Mouse (Mus musculus) megakaryocyte, embryonic 14.5 days (primary cell): Measurements from ENCODE around the gene E2f8.

Experiments used
- FLI1 ChIP-seq: IDR thresholded peaks from 2 replicates; pipeline ENCODE4 v1.6.1; 2012; ENCODE audit warnings: low read length, inconsistent platforms, mixed read lengths
- GATA1 ChIP-seq: IDR thresholded peaks from 3 replicates; pipeline ENCODE4 v1.6.1; 2012; ENCODE audit warnings: mixed read lengths, low read length, inconsistent platforms, borderline replicate concordance

GRCm38 (mm10) chr7:48870144-48870543 is 11.3 kb downstream of the E2f8 start:
- no peak for TF ChIP-seq GATA1
- no peak for TF ChIP-seq FLI1
